Mouse (Mus musculus): ENCODE results near the gene Stat4. TPM values are rescaled to one million over a fixed set of nuclear protein-coding genes. Genes with fewer than 3 reads are reported as not detected.
A peak's percentile ranks its signal among the peaks of the same experiment; 100 is the strongest.

Stat4 gene
- polyA plus RNA-seq, 1 experiment from 2014 or later: 0.43 TPM

- no peaks in the 10 kb centered on the region for H3K36me3 ChIP-seq (replicated peaks)
- no peak overlapping the region for H3K4me2 ChIP-seq
- 87% methylated on average over 5 of the region's 5 CpGs for WGBS
- H3K9ac ChIP-seq: no peak overlapping the region
- no peaks in the 10 kb centered on the region for H3K9me3 ChIP-seq
- no peak overlapping the region for H3K4me3 ChIP-seq
- peaks cover 5% of the 10 kb centered on the region; the same call in 1 of the 2 replicates for H3K4me1 ChIP-seq
- no peaks in the 10 kb centered on the region for H3K27me3 ChIP-seq (replicated peaks)
- ATAC-seq (replicated peaks): no peak
- no peak overlapping the region for H3K27ac ChIP-seq
Measured at GRCm38 (mm10) chr1:52151166-52151565, 164.2 kb downstream of the Stat4 start.

GRCm38 (mm10) chr1:52152369-52152768 lies 165.4 kb downstream of the Stat4 start:
- H3K4me1 ChIP-seq: peaks cover 5% of the 10 kb centered on the region; the same call in 1 of the 2 replicates
- 53% methylated on average over 13 of the region's 13 CpGs for WGBS
- peak; percentile 25; the same call in 1 of the 2 replicates for ATAC-seq (replicated peaks)
- no peaks in the 10 kb centered on the region for H3K36me3 ChIP-seq (replicated peaks)
- H3K27me3 ChIP-seq (replicated peaks): no peaks in the 10 kb centered on the region
- no peak overlapping the region for H3K4me2 ChIP-seq
- H3K9me3 ChIP-seq: no peaks in the 10 kb centered on the region
- no peak overlapping the region for H3K27ac ChIP-seq
- H3K4me3 ChIP-seq: no peak overlapping the region
- no peak overlapping the region for H3K9ac ChIP-seq

- H3K4me3 ChIP-seq: no peak overlapping the region
- H3K27ac ChIP-seq: no peak overlapping the region
- H3K27me3 ChIP-seq (replicated peaks): no peaks in the 10 kb centered on the region
- H3K4me1 ChIP-seq: peaks cover 5% of the 10 kb centered on the region; the same call in 1 of the 2 replicates
- H3K4me2 ChIP-seq: no peak overlapping the region
- H3K9ac ChIP-seq: no peak overlapping the region
- no peak for ATAC-seq (replicated peaks)
- no peaks in the 10 kb centered on the region for H3K36me3 ChIP-seq (replicated peaks)
- no peaks in the 10 kb centered on the region for H3K9me3 ChIP-seq
- 21% methylated on average over 3 of the region's 3 CpGs for WGBS
Measured at GRCm38 (mm10) chr1:52152936-52153335, 166.0 kb downstream of the Stat4 start.

- H3K4me1 ChIP-seq: peaks cover 5% of the 10 kb centered on the region; the same call in 1 of the 2 replicates
- H3K27me3 ChIP-seq (replicated peaks): no peaks in the 10 kb centered on the region
- H3K9ac ChIP-seq: no peak overlapping the region
- ATAC-seq (replicated peaks): no peak
- H3K27ac ChIP-seq: no peak overlapping the region
- H3K36me3 ChIP-seq (replicated peaks): no peaks in the 10 kb centered on the region
- H3K4me2 ChIP-seq: no peak overlapping the region
- H3K4me3 ChIP-seq: no peak overlapping the region
- WGBS: 82% methylated on average over 8 of the region's 8 CpGs
- no peaks in the 10 kb centered on the region for H3K9me3 ChIP-seq
Measured at GRCm38 (mm10) chr1:52154890-52155289, 167.9 kb downstream of the Stat4 start.

GRCm38 (mm10) chr1:52156351-52156750 lies 169.4 kb downstream of the Stat4 start:
- H3K9ac ChIP-seq: no peak overlapping the region

More at GRCm38 (mm10) chr1:52156351-52156750, 169.4 kb downstream of the Stat4 start:
- Histone ChIP-seq H3K4me3 (no peak overlapping the region), H3K27me3 (replicated peaks) (no peaks in the 10 kb centered on the region), H3K9me3 (no peaks in the 10 kb centered on the region), H3K36me3 (replicated peaks) (no peaks in the 10 kb centered on the region), H3K4me1 (0 out of 2 replicates have a peak, but pooled peaks cover 5% of the 10 kb centered on the region), H3K4me2 (no peak overlapping the region), H3K27ac (no peak overlapping the region)
- no peak for ATAC-seq (replicated peaks)
- WGBS: 78% methylated on average over 10 of the region's 10 CpGs

Other genes starting within 250 kb of the Stat4 start
- gene Myo1b, start 71.1 kb upstream of the Stat4 start, polyA plus RNA-seq (2015; fragmentation: Nextera tagmentation; extraction: Ambion mirVana): 69.4 and 69.6 TPM in 2 replicates
- gene Stat1, start 132.3 kb downstream of the Stat4 start, polyA plus RNA-seq (2015; fragmentation: Nextera tagmentation; extraction: Ambion mirVana): 13.5 and 22.5 TPM in 2 replicates
- gene Gls, start 246.1 kb downstream of the Stat4 start, polyA plus RNA-seq (2015; fragmentation: Nextera tagmentation; extraction: Ambion mirVana): 35.7 and 38.9 TPM in 2 replicates